Mouse (Mus musculus) kidney, adult 18-20 months (tissue): ENCODE data around the gene Nckap1.
A peak's percentile ranks its signal among the peaks of the same experiment; 100 is the strongest.
"Not testable (repeated sequence)": the region's sequence is repeated elsewhere in the genome, so short reads cannot be mapped to it uniquely, and the experiment has no call there.

Experiments
- DNase-seq: peaks from one replicate; pipeline ENCODE4 v3.0.0; 2021

Nckap1 gene

GRCm38 (mm10) chr2:80559655-80560054 lies 21.5 kb downstream of the Nckap1 start:
- DNase-seq, result no peak

DNA sequence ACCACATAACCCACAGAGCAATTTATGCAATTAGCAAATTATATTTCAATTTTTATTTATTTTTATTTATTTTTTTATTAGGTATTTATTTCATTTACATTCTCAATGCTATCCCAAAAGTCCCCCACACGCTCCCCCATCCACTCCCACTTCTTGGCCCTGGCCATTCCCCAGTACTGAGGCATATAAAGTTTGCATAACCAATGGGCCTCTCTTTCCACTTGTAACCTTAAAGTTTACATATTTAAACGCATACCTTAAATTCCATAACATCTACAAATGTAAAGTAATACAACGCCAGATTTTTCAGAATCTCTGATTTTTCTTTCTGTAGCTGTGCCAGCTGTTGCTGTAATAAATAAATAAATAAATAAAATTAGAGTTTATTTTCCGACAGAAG lies 26.7 kb downstream of the Nckap1 start:
- DNase-seq, result no peak

DNA sequence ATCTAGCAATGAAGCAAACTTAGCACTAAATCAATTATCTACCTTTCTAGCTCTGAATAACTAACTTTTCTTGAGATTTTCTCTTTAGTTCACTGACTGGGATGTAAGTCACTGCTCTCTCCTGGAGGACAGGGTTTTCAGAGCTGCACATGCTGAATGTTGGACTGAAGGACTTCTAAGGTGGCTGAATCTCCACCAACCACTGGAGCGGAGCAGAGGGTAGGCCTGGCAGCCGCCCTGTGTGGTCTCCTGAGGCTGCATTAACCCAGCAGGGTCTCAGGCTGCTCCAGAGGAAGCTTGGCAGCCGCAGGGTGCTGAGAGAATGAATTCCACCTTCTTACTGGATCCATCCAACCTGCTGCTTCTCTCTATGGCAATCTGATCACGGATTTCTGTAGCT lies 31.5 kb downstream of the Nckap1 start:
- no peak for DNase-seq

GRCm38 (mm10) chr2:80547901-80548300 lies 33.3 kb downstream of the Nckap1 start:
- DNase-seq, result no peak

- no peak for DNase-seq
Measured at GRCm38 (mm10) chr2:80542801-80543200, 38.4 kb downstream of the Nckap1 start.

DNA sequence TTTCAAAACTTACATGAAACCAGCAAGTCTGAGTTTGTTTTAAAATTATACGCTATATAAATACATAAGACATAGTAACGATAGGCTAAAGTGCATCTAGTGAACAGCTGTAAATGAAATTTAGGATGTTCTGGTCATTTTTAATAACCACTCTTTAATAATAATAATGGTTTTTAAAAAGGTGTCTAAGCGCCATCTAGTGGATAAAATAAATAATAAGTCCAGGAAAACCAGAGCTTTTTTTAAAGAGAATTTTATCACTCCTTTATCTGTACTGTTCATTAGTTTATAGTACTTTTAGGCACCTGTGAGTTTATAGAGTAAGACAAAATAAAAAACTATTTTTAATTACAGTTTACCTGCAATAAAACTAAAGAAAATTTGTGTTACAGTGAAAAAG lies 44.0 kb downstream of the Nckap1 start:
- DNase-seq, result no peak

GRCm38 (mm10) chr2:80536608-80537007 lies 44.6 kb downstream of the Nckap1 start:
- DNase-seq, result no peak

- no peak for DNase-seq
Measured at GRCm38 (mm10) chr2:80524275-80524674, 56.9 kb downstream of the Nckap1 start.

GRCm38 (mm10) chr2:80506051-80506802 lies 75.0 kb downstream of the Nckap1 start:
- DNase-seq, result no peak

GRCm38 (mm10) chr2:80502132-80502531 lies 79.0 kb downstream of the Nckap1 start:
- no peak for DNase-seq

DNA sequence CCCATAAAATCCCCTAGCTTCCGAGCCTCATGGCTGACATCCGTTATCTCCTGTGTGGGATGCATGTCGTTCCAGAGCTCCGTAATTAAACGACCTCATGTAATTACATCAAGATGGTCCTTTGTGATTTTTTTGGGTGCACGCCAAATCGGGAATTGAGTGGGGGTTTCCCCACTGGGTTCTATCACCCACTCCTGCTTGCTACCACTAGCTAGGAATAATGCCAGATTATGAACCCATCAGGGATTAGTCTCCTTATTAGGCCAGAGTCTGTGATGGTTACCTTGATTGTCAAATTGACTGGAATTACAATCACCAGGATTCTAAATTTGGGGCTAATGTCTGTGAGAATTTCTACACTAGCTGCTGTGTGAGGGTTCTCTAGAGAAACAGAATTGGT lies 85.9 kb downstream of the Nckap1 start:
- not testable (repeated sequence) for DNase-seq

- no peak for DNase-seq
Measured at GRCm38 (mm10) chr2:80486851-80487250, 94.3 kb downstream of the Nckap1 start.

DNA sequence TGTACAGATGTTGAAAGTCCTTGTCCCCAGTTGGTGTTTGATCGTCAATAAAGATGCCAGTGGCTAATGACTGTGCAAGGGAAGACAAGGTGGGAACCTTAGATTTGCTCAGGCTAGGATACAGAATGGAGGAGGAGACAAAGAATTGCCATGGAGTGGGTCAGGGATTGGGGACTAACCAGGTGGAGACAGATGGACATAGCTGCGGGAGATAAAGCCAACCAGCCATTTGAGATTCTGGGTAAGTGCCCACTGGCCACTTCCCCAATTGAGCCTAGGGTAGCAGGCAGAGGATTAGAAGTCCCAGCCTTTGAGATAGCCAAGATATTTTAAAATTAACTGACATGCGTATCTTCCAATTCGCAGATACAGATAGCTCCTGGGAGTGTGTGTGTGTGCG lies 96.2 kb downstream of the Nckap1 start:
- DNase-seq, result no peak

DNA sequence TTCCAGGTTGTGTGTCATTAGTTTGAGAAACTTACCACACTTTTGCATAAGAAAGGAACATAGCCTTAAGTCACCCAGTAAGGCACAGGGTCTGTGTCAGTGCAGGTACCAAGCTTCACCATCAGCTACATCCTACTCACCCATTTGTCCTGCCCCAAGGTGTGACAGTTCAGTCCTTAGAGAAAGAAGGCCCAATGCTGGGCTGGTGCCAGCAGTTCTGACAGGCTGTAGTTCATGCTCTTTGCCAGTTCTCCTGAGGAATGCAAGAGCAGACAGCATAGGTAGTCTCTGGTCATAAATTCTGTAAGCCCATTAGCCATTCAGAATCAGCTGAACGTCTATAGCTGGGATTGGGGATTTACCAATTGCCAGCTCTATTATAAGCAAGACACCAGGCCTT lies 105.3 kb downstream of the Nckap1 start:
- DNase-seq, result no peak

DNA sequence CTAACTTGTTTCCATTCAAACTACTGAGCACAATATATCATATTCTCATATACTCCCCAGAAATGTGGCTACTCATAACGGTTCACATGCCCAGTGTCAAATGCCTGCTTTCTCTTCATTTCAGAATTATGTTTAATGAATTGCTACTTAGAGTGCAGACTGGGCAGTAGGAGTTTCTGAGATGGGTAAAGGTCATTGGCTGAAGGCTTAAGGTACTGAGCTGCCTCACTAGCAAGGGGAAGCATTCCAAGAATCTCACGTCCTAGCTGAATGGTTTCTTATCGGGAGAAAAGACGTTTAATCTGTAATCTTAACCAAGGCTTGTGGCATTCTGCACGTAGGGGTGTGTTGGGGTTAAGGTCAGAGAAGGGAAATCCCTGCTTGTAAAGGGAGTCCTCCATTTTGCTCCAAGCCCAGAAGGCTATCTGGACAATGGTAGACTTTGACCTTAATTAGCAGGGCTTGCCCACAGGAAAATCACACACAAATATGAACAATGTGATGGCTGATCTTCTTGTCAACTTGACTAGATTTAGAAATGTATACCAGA lies 106.9 kb downstream of the Nckap1 start:
- DNase-seq, result peak; percentile 9

- no peak for DNase-seq
Measured at GRCm38 (mm10) chr2:80465991-80466821, 115.0 kb downstream of the Nckap1 start.

- no peak for DNase-seq
Measured at GRCm38 (mm10) chr2:80461827-80462226, 119.4 kb downstream of the Nckap1 start.
